Mouse (Mus musculus): ENCODE measurements around the gene Gm45716.
"Not testable (repeated sequence)": the region's sequence is repeated elsewhere in the genome, so short reads cannot be mapped to it uniquely, and the experiment has no call there.

- not testable (repeated sequence) for TF ChIP-seq GATA1 (IDR thresholded peaks at IDR 0.05; ENCODE audit: borderline replicate concordance, low read length); FLI1 (IDR thresholded peaks at IDR 0.05; ENCODE audit: low read length)
Measured at GRCm38 (mm10) chr11:90281943-90282342, 94.5 kb downstream of the Gm45716 start.

Data from megakaryocyte, embryonic 14.5 days (primary cell).